Mouse (Mus musculus) kidney, postnatal 10 days (tissue): Measurements from ENCODE around the gene Npas3.
A peak's percentile ranks its signal among the peaks of the same experiment; 100 is the strongest.

Experiments
- DNase-seq: peaks from one replicate; pipeline ENCODE4 v3.0.0; 2021; ENCODE audit warnings: mixed read lengths

The Npas3 gene

DNA sequence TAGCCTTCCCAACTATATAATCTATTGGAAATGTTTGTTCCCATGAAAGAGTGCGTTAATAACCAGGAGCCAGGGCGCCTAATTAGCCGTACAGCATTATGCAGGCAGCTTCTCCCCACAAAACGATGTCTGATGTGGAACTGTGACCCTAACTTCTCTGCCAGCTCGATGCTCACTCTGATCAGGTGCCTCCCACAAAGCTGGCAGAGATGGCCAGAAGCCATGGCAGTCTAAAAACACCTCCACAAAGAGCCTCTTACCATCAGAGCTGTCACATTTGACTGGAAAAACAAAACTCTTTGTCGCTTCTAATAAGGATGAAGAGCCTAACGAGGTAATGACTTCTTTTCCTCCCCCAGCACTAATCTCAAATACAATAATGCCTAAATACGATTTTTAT is 845.3 kb downstream of the Npas3 start:
- no peak for DNase-seq

DNA sequence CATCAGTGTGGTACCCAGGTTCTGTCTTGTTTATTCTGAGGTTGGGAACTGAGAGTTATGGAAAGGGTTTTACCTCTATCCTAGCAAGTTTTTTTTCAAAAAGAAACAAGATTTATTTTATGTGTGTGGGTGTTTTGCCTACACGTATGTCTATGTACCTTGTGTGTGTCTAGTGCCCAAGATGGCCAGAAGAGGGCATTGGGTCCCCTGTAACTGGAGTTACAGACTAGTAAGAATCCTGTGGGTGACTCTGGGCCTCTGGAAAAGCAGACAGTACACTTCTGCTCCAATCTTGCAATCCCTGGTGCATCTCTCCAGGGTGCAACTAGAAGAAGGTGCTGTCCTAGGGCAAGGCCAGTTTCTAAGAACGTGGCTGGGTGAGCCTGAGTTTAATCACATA is 848.0 kb downstream of the Npas3 start:
- no peak for DNase-seq

DNA sequence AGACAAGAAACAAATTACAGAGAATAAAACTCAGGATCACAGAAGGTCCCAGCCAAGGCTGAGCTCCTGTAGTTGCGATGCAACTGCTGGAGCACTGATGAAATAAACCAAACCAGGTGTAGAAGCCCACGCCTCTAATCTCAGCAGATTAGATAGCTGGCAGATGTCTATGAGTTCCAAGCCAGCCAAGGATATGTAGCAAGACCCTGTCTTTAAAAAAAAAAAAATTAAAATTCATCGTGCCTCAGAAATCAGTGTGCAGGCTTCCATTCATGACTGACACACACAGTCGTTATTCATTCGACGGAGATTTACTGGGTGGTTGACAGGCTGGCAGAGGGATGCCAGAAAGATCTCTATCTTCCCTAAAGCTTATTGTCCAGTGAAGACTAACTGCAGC is 849.7 kb downstream of the Npas3 start:
- no peak for DNase-seq

DNA sequence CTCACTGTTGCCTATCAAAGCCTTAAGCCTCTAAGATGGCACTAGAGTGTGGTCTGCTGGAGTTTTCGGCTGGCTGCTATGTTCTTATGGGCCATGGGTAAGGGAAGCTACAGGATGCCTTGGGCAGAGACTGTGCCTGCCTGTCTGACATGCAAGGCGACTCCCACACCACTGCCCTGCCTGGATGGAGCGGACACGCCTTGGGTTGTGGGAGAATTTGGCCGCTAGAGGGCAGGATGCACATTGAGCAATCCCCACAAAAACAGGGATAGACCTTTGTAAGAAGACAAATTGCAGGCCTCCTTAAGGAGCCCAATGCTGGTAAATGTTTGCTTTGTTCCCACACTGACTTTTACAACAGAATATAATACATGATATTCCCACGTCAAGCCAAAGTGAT is 850.3 kb downstream of the Npas3 start:
- DNase-seq, result peak; percentile 88

DNA sequence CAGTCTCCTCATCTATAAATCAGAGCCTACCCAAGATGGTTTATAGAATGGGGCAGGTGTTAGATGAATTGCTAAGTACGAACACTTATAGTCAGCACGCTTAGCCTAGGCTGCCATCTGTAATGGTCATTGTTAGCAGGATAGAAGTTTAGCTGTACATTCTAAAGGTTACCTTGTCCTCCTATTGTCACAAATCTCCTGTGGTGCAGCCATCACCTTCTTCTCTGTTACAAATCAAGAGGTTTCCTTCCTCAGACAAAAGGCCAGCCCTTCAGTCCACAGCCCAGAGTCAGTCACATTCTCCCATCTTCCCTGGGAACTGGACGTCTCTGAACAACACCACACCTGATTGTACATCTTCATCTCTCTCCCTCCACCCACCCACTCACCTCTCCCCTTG is 851.0 kb downstream of the Npas3 start:
- no peak for DNase-seq

DNA sequence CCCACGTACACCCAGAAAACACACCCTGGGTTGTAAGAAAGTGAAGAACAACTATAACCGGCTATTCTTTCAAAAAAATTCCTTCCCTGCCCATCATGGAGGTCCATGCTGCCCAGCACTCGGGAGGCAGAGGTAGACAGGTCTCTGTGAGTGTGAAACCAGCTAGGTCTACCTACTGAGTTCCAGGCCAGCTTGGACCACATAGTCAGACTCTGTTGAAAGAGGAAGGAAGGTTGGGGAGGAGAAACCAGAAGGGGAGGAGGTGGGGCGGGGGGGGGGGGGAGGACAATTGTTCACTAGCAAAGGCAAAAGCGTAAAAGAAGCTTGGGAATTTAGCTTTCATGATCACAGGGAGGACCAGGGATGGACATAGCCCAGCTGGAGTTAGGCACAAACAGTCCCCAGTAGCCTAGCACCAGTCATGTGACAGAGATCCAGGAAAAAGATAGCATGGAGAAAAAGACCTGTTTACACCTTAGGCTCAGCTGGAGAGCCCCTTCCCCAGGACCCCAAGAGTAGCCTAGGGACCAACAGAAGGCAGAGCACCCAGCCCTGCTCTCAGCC is 852.9 kb downstream of the Npas3 start:
- no peak for DNase-seq

DNA sequence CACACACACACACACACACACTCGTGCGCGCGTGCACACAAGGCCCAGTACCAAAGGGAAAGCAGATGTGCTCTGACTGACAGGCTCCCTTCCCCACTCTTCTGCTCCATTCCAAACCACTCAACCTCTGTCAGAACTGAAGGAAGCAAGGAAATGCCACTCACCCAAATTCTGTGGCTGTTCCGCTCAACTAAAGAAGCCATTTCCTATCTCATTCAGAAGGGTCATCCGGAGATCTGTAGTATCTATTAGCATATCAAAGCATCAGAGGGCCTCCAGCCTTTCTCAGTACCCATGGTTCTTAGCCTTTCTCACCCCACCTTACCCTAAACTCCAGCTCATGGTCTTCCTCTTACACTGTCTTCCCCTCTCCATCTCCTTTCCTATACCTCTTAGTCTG is 854.0 kb downstream of the Npas3 start:
- DNase-seq, result no peak

DNA sequence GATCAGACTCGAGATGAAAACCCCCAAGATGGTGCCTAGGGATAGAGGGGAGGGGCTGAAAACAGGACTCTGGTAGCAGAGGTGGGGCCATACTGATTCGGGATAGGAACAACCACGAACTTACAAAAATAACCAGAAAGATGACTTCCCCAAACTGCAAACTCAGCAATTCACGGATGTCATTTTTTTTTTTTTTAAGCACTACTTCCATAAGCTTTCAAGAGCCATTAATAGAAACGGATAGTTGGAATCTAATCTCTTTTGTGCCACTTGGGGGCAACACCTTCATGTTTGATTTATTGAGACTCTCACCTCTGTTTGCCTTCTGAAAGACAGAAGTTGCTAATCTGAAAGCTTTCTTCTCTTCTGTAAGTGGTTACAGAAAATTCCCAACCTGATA is 857.1 kb downstream of the Npas3 start:
- DNase-seq, result no peak

DNA sequence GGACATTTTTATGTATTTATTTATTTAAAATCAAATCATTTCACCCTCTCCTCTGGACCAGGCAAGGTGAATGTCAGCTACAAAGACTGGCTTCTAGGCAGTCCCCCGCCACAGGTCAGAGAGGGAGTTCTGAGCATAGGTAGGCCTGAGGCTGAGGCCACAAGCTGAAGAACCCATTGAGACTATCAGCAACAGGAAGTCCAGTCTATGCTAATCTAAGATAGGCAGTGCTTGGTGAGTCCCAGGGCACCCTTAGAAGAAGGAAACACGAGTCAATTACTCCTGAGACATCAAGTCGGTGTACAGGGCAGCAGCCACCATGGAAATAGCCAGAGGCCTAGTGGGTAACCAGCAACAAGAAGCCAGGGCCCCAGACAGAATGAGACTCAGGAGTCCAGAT is 857.5 kb downstream of the Npas3 start:
- DNase-seq, result no peak

DNA sequence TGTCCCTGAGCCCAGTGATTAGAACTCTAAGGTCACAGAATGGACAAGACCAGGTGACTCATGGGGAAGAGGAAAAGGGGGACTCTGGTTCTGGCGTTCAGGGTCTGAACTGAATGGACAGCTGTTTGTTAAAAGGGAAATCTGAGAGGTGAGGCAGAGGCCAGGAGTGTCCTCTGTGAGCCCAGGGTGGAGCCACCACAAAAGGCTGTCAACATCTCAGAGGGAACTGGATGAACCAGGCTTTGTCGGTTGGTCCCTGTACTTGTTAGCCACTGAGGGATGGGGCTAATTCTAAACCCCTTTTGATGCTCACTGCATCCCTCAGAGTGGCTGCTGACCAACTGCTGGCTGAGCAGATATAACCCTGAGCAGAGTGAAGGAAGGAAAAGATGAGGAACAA is 861.9 kb downstream of the Npas3 start:
- DNase-seq, result no peak

DNA sequence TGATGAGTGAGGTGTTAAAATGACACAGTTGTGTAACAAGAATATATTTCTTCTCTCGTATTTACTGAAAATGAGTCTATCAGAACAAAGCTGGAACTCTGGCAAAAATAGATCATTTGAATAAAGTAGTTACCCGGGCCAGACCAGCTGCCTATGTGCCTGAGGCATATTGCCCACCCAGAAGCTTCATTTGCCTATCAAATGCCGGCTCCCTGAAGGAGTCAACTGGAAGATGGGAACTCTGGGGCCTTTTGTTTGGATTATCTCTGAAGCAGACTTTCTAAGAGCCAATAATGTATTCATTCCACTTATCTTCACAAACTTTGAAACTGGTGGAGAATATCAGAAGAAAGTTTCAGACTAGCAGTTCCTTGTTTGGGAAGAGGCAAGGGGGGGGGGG is 862.5 kb downstream of the Npas3 start:
- no peak for DNase-seq

DNA sequence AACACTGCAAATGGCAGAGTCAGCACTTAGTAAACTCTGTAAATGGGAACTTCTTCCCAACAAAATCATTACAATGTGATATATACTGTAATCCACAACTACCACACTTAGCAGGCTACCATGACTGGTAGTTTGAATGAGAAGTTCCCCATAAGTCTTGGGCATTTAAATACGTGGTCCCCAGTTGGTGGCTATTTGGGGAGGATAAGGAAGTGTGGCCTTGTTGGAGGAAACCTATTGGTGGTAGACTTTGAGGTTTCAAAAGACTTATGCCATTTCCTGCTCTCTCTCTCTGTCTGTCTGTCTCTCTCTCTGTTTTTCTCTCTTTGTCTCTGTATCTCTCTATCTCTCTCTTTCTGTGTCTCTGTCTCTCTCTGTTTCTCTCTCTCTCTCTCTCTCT is 871.9 kb downstream of the Npas3 start:
- DNase-seq, result no peak

DNA sequence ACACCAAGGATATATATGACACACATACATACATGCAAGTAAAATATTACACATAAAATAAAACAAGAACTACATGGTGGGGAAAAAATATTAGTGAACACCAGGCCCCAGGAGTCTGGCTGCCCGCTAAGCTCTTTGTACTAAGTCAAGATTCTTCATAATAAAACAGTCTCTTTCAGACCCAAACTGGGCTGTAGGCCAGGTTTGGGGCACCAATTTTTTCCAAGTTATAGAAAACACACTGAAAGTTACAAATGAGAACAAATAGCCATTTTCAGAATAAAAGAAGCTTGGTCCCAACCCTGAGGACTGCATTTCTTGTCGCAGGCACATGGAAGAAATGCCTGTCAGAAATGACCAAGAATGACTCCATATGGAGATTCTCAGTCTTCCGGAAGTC is 872.8 kb downstream of the Npas3 start:
- DNase-seq, result no peak
